Mouse (Mus musculus) midbrain, embryonic 16.5 days (tissue): ENCODE measurements around the gene Dglucy. TPM values are rescaled to one million over a fixed set of nuclear protein-coding genes. Genes with fewer than 3 reads are reported as not detected.

ENCODE experiments used
- ATAC-seq: fragments of 200-750 bp; cut with Nextera tagmentation; 2 replicates; pipeline ENCODE4 v1.8.0; 2017; ENCODE audit warnings: moderate TSS enrichment
- H3K27ac ChIP-seq: fragments of 300-500 bp; sonication (generic); 2 replicates; pipeline ENCODE4 v1.5.1; 2014; ENCODE audit warnings: mild to moderate bottlenecking, low read length, mixed read lengths
- H3K27me3 ChIP-seq: fragments of 300-500 bp; sonication (generic); 2 replicates; pipeline ENCODE4 v1.6.1; 2014; ENCODE audit warnings: low read depth, low read length, mixed read lengths; ENCODE audit not compliant: control insufficient read depth, insufficient read depth
- H3K36me3 ChIP-seq: fragments of 300-500 bp; sonication (generic); 2 replicates; pipeline ENCODE4 v1.6.1; 2014; ENCODE audit warnings: mild to moderate bottlenecking, low read length, moderate library complexity, mixed read lengths; ENCODE audit not compliant: control insufficient read depth, insufficient read depth
- H3K4me1 ChIP-seq: fragments of 300-500 bp; sonication (generic); 2 replicates; pipeline ENCODE4 v1.6.1; 2014; ENCODE audit warnings: mild to moderate bottlenecking, low read length, mixed read lengths; ENCODE audit not compliant: control insufficient read depth, insufficient read depth
- H3K4me2 ChIP-seq: fragments of 300-500 bp; sonication (generic); 2 replicates; pipeline ENCODE4 v1.6.1; 2014; ENCODE audit warnings: mild to moderate bottlenecking, low read length, mixed read lengths
- H3K4me3 ChIP-seq: fragments of 300-500 bp; sonication (generic); 2 replicates; pipeline ENCODE4 v1.5.1; 2014; ENCODE audit warnings: low read depth, mild to moderate bottlenecking, low read length, moderate library complexity, mixed read lengths
- H3K9ac ChIP-seq: fragments of 300-500 bp; sonication (generic); 2 replicates; pipeline ENCODE4 v1.6.1; 2014; ENCODE audit warnings: low read depth, low read length, mixed read lengths
- H3K9me3 ChIP-seq: fragments of 300-500 bp; sonication (generic); replicated peaks from 2 replicates; pipeline ENCODE4 v1.6.1; 2014; ENCODE audit warnings: mild to moderate bottlenecking, low read length, mixed read lengths; ENCODE audit not compliant: control insufficient read depth, poor library complexity, severe bottlenecking
- WGBS: fragments of 180-500 bp; shearing (Covaris S2); extraction: QIAGEN DNeasy Blood & Tissue Kit; methylation state at CpG from one replicate; pipeline ENCODE4 v1.1.7; 2014; 5-methylcytosine and 5-hydroxymethylcytosine counted together
- polyA plus RNA-seq: library from polyadenylated mRNA; unstranded; fragments of >200 nt; fragmentation: Nextera tagmentation; extraction: Ambion mirVana; gene quantifications from 2 replicates; pipeline ENCODE4 v1.2.1, GENCODE M21; 2015

Dglucy gene
- polyA plus RNA-seq, 1 experiment from 2014 or later: 2.9 TPM

DNA sequence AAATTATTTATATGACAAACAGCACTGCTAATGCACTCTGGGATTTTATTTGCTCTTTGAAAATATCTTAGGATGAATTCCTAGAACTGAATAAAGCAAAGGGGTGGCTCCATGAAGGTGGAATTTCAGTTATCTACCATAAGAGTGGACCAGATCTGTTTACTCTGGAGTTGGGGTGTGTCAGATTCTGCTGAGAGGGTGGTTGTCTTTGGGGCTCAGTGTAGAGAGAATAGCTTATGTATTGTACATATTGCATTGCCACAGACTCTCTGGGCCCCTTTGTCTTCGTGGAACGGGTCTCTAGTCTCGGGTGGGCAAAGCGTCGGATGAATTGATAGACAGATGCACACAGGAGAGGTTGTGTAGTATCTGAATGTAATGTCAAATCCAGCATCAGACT is 38.0 kb downstream of the Dglucy start:
- no peak overlapping the region for H3K4me3 ChIP-seq
- H3K27ac ChIP-seq: no peak overlapping the region
- H3K9me3 ChIP-seq: no peaks in the 10 kb centered on the region
- no peak for ATAC-seq
- H3K36me3 ChIP-seq: no peaks in the 10 kb centered on the region
- no peak overlapping the region for H3K9ac ChIP-seq
- H3K4me1 ChIP-seq: no peaks in the 10 kb centered on the region
- H3K4me2 ChIP-seq: no peak overlapping the region
- no peaks in the 10 kb centered on the region for H3K27me3 ChIP-seq
- WGBS: 96% methylated on average over 5 of the region's 5 CpGs

DNA sequence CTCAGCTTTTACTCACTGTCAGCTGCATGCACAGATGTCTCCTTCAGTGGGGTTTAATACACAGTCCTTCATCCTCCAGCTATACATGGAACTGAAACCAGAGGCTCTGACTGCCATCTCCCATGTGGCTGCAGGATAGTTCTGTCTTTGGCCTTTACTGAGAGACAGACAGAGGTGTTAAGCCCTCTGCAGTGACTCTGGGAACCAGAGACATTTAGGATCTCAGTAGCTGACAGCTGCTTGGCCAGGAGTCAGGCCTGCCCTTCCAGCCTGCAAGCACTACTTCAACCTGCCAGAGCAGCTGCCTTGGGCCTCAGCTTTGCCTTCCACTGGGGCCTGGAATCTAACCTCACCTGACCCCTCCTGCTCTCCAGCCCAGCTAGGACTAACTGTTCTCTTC is 41.1 kb downstream of the Dglucy start:
- ATAC-seq: no peak
- Histone ChIP-seq H3K27me3 (no peaks in the 10 kb centered on the region), H3K4me1 (no peaks in the 10 kb centered on the region), H3K9ac (no peak overlapping the region), H3K4me3 (no peak overlapping the region), H3K36me3 (no peaks in the 10 kb centered on the region), H3K4me2 (no peak overlapping the region), H3K27ac (no peak overlapping the region), H3K9me3 (no peaks in the 10 kb centered on the region)

DNA sequence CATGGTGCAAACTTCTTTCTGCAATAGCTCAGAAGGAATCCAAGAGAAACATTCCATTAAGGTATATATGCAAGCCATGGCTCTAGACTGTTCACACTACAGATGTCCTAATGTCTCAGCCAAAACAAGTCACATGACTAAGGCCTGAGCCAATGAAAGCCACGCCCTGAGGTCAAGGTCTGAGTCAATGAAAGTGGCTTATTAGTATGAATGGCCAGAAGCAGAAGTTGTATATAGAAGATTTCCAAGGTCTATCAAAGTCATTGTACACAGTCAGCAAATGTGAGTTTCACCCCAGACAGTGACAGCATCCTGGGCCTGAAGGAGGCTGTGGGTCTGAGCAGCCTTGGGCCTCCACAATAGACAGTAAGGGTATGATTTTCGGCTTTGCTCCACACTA is 52.2 kb downstream of the Dglucy start:
- 75% methylated on average over 2 of the region's 2 CpGs for WGBS
- ATAC-seq: no peak
- Histone ChIP-seq H3K4me3 (no peak overlapping the region), H3K27me3 (no peaks in the 10 kb centered on the region), H3K4me2 (no peak overlapping the region), H3K27ac (no peak overlapping the region), H3K4me1 (no peaks in the 10 kb centered on the region), H3K9ac (no peak overlapping the region), H3K9me3 (no peaks in the 10 kb centered on the region), H3K36me3 (no peaks in the 10 kb centered on the region)

DNA sequence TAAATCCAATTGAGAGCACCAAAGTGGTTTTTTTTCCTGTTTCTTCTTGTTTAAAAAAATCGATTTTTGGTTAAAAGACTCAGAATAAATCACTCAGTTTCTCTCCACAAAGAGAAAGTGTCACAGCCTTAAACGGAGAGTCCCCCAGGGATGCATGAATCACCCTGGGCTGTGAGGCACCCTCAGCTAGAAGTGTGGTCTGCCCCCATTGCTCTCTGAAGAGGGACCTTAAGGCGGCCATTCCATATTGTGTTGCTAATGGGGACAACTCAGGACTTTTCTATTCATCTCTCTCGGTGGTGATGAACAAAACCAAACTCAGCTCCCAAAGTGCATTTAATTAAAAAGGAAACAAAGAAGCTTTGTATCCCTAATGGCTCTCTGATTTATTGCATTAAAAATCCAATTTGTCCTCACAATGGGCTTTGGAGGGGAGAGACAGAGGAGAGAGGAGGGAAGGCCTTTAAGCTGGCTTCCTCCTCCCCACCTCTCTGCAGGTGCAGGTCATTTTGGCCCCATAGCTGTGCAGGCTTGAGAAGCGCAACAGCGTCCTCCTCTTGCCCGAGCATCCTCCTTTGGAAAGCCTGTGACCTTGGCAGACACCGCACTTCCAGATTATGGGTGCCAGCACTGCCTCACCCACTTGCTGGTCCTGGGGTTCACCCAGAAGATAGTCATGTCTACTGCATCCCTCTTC is 52.9 kb downstream of the Dglucy start:
- no peaks in the 10 kb centered on the region for H3K9me3 ChIP-seq
- H3K9ac ChIP-seq: no peak overlapping the region
- no peaks in the 10 kb centered on the region for H3K4me1 ChIP-seq
- no peak overlapping the region for H3K4me3 ChIP-seq
- no peaks in the 10 kb centered on the region for H3K27me3 ChIP-seq
- WGBS: 13% methylated on average over 8 of the region's 8 CpGs
- H3K36me3 ChIP-seq: no peaks in the 10 kb centered on the region
- ATAC-seq: no peak; the same call in 1 of the 2 replicates
- H3K27ac ChIP-seq: no peak overlapping the region
- no peak overlapping the region for H3K4me2 ChIP-seq

DNA sequence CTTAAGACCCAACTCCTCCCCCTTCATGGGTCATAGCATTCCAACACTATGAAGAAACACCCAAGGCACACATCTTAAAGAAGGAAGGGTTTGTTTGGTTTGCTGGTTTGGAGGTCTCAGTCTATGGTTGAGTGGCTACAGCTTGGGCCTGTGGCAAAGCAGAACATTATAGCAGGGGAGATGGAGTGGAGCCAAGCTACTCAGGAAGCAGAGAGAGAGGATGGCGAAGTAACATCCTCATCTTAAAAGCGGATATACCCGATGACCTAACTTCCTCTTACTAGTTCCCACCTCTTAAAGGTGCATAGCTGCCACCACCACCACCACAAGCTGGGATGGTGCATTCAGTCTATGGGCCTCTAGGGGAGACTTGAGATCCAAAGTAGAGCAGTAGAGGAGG is 58.4 kb downstream of the Dglucy start:
- 95% methylated on average over 3 of the region's 3 CpGs for WGBS
- H3K4me1 ChIP-seq: no peaks in the 10 kb centered on the region
- H3K36me3 ChIP-seq: no peaks in the 10 kb centered on the region
- no peak overlapping the region for H3K27ac ChIP-seq
- no peaks in the 10 kb centered on the region for H3K9me3 ChIP-seq
- no peak overlapping the region for H3K9ac ChIP-seq
- no peak for ATAC-seq
- no peak overlapping the region for H3K4me2 ChIP-seq
- H3K4me3 ChIP-seq: no peak overlapping the region
- H3K27me3 ChIP-seq: no peaks in the 10 kb centered on the region

DNA sequence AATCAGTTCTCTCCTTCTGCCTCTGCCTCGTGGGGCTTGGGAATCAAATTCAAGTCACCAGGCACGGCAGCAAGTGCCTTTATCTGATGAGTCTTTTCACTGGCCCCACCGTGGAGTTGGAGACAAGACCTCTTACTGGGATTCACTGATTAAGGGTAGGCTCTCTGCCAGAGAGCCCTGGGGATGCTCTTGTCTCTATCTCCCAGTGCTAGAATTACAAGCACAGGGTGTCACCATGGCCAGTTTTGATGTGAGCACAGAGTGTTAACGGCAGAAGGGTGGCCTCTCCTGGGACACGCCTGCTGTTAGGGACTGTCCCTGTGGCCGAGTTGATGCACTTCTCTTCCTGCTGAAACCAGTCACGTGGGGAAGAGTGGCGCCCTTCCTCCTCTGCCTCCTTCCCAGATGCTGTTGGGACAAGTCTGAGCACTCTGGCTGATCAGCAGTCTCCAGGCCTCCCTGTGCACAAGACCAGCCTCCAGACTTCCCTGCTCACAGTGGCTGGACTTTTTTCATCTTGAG is 60.3 kb downstream of the Dglucy start:
- Histone ChIP-seq H3K27ac (no peak overlapping the region), H3K9me3 (no peaks in the 10 kb centered on the region), H3K4me3 (no peak overlapping the region), H3K4me1 (no peaks in the 10 kb centered on the region), H3K27me3 (no peaks in the 10 kb centered on the region), H3K36me3 (no peaks in the 10 kb centered on the region), H3K4me2 (no peak overlapping the region), H3K9ac (no peak overlapping the region)
- ATAC-seq: no peak
- 19% methylated on average over 8 of the region's 8 CpGs for WGBS

DNA sequence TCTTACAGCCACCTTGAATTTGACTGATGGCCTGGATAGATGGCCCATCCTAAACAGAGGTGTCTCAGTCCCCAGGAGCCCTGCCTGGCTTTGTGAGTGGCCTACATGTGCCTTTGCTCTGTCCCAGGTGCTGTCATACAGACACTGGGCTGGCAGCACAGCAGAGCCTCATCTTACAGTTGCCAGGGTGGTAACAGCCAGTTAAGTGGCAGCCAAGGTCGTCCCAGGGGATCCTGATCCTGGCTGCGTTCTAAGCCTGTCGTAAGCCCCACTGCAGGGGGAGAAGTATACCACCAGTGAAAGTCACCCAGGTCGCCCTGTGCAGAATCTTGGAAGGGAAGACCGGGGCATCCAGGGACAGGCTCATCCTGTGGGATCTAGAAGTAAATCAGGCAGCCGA is 61.1 kb downstream of the Dglucy start:
- H3K4me3 ChIP-seq: no peak overlapping the region
- H3K36me3 ChIP-seq: no peaks in the 10 kb centered on the region
- no peaks in the 10 kb centered on the region for H3K4me1 ChIP-seq
- no peaks in the 10 kb centered on the region for H3K27me3 ChIP-seq
- H3K9ac ChIP-seq: no peak overlapping the region
- no peak overlapping the region for H3K27ac ChIP-seq
- no peak overlapping the region for H3K4me2 ChIP-seq
- no peak for ATAC-seq
- 78% methylated on average over 6 of the region's 6 CpGs for WGBS
- no peaks in the 10 kb centered on the region for H3K9me3 ChIP-seq

DNA sequence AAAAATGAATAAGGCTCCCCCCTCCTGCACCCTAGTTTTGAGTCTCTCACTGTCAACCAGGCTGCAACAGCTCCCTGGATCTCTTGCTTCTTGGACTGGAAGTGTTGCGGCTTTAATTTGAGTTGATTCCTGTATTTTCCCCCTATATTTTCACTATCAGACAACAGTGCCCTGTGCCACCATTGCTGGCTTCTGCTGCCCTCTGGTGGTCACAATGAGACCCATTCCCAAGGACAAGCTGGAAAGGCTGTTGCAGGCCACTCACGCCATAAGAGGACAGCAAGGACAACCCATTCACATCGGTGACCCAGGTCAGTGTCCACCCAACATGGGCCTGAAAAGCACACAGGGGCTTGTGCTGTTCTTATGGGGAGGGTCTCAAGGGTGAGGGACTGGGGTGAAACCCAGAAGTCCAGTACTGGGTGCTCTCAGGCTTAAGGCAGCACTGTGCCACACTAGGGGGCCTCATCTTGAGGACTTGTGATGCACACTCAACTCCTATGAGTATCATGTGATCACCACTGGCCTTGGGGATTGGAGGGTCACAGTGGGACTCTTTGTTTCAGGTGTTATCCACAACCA is 62.4 kb downstream of the Dglucy start:
- Histone ChIP-seq H3K27me3 (no peaks in the 10 kb centered on the region), H3K36me3 (no peaks in the 10 kb centered on the region), H3K4me3 (no peak overlapping the region), H3K9me3 (no peaks in the 10 kb centered on the region), H3K4me1 (no peaks in the 10 kb centered on the region), H3K4me2 (no peak overlapping the region), H3K9ac (no peak overlapping the region), H3K27ac (no peak overlapping the region)
- WGBS: 3% methylated on average over 3 of the region's 3 CpGs
- peak; percentile 77 for ATAC-seq

DNA sequence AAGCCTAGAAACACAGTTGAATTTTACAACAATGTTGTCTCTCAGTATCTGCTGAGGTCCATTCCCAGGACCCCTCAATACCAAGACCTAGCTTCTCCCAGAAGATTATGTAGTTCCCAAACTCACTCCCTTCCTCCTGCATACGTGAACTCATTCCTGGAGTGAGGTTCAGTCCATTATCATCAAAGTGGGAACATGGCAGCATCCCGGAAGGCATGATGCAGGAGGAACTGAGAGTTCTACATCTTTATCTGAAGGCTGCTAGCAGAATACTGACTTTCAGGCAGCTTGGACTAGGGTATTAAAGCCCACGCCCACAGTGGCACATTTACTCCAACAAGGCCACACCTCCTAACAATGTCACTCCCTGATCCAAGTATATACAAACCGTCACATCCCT is 64.3 kb downstream of the Dglucy start:
- H3K9me3 ChIP-seq: no peaks in the 10 kb centered on the region
- H3K27me3 ChIP-seq: no peaks in the 10 kb centered on the region
- ATAC-seq: no peak
- no peaks in the 10 kb centered on the region for H3K4me1 ChIP-seq
- no peak overlapping the region for H3K27ac ChIP-seq
- H3K36me3 ChIP-seq: no peaks in the 10 kb centered on the region
- H3K4me2 ChIP-seq: no peak overlapping the region
- no peak overlapping the region for H3K4me3 ChIP-seq
- 87% methylated on average over 4 of the region's 4 CpGs for WGBS
- no peak overlapping the region for H3K9ac ChIP-seq
